Mouse (Mus musculus) forebrain, embryonic 16.5 days (tissue): ENCODE results near the gene Mast4. TPM values are rescaled to one million over a fixed set of nuclear protein-coding genes. Genes with fewer than 3 reads are reported as not detected.

ENCODE experiments used
- ATAC-seq: fragments of 200-750 bp; cut with Nextera tagmentation; 2 replicates; pipeline ENCODE4 v1.8.0; 2017; ENCODE audit warnings: mild to moderate bottlenecking, moderate library complexity
- H3K27ac ChIP-seq: fragments of 300-500 bp; sonication (generic); 2 replicates; pipeline ENCODE4 v1.5.1; 2014; ENCODE audit warnings: low read length, control low read depth
- H3K27me3 ChIP-seq: fragments of 300-500 bp; sonication (generic); replicated peaks from 2 replicates; pipeline ENCODE4 v1.6.1; 2014; ENCODE audit warnings: low read length; ENCODE audit not compliant: control insufficient read depth, insufficient read depth
- H3K36me3 ChIP-seq: fragments of 300-500 bp; sonication (generic); 2 replicates; pipeline ENCODE4 v1.6.1; 2014; ENCODE audit not compliant: control insufficient read depth, insufficient read depth
- H3K4me1 ChIP-seq: fragments of 300-500 bp; sonication (generic); replicated peaks from 2 replicates; pipeline ENCODE4 v1.6.1; 2014; ENCODE audit warnings: low read length; ENCODE audit not compliant: control insufficient read depth, insufficient read depth
- H3K4me2 ChIP-seq: fragments of 300-500 bp; sonication (generic); 2 replicates; pipeline ENCODE4 v1.6.1; 2014; ENCODE audit warnings: mild to moderate bottlenecking, low read length, control low read depth
- H3K4me3 ChIP-seq: fragments of 300-500 bp; sonication (generic); replicated peaks from 2 replicates; pipeline ENCODE4 v1.5.1; 2014; ENCODE audit warnings: mild to moderate bottlenecking, low read length, control low read depth
- H3K9ac ChIP-seq: fragments of 300-500 bp; sonication (generic); replicated peaks from 2 replicates; pipeline ENCODE4 v1.6.1; 2014; ENCODE audit warnings: low read depth, low read length, control low read depth
- H3K9me3 ChIP-seq: fragments of 300-500 bp; sonication (generic); 2 replicates; pipeline ENCODE4 v1.6.1; 2016; ENCODE audit warnings: low read length; ENCODE audit not compliant: control insufficient read depth
- WGBS: fragments of 180-500 bp; shearing (Covaris S2); extraction: QIAGEN DNeasy Blood & Tissue Kit; methylation state at CpG from one replicate; pipeline ENCODE4 v1.1.7; 2014; 5-methylcytosine and 5-hydroxymethylcytosine counted together
- polyA plus RNA-seq: library from polyadenylated mRNA; unstranded; fragments of >200 nt; fragmentation: Nextera tagmentation; extraction: Ambion mirVana; gene quantifications from 2 replicates; pipeline ENCODE4 v1.2.1, GENCODE M21; 2015

Mast4 gene
- polyA plus RNA-seq, 1 experiment from 2014 or later: 15.7 TPM

DNA sequence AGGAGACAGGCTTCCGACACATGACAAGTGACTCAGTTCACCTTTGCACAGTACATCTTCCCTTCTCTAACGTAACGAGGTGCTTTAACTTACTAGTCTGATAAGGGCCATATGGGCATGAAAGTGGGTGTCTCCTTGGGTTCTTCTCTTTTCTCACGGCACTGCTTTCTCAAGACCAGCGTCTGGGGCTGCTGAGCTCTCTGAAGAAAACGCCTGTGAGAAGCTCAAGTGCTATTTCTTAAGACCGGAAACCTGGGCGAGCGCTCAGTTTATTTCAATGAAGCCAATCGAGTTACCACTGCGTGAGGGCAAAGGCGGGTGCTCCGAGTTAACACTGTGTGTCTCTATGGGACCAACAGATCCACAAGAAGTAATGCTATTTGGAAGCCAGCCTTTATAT, 8.1 kb downstream of the Mast4 start:
- ATAC-seq: no peak
- Histone ChIP-seq H3K27me3 (no peaks in the 10 kb centered on the region), H3K4me3 (no peak overlapping the region), H3K9ac (no peak overlapping the region), H3K36me3 (no peaks in the 10 kb centered on the region), H3K9me3 (peaks cover 2% of the 10 kb centered on the region; the same call in 1 of the 2 replicates), H3K4me1 (no peaks in the 10 kb centered on the region), H3K27ac (no peak overlapping the region), H3K4me2 (no peak overlapping the region)
- WGBS: 91% methylated on average over 13 of the region's 13 CpGs

DNA sequence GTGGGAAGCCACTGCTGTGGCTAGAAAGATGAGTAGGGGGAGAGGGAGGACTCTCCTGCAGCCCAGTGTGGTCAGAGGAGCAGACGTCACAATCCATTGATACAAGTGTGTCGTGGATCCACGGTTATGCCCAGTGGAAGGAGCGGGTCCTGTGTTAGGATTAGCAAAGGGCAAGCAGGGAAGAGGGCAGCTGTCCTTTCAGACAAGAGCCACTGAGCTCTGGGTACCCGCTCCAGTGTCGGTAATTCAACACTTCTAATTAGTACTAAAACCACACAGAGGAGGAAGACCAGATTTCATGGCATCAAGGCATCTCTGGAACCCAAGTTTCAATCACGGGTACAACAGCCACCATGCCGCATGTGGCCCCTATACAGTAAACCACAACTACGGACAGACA, 14.4 kb downstream of the Mast4 start:
- ATAC-seq: no peak
- WGBS: 83% methylated on average over 9 of the region's 9 CpGs

DNA sequence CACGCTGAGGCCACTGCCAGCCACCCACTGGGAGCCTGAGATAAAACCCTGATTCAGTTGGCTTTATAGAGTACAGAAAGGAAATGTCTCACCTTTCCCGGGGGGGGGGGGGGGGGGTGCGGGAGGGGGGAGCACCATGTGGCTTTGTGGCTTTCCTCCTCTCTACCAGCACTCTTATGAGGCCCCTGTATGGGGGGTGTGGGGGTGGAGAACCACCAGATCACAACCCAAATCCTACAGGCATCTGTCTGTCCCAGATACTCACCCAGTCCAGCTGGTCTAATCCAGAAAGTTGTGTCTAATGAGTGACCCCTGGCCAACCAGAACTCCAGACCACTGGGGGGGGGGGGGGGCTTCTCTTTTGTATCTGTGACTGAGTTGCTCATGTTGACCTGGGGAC, 15.0 kb downstream of the Mast4 start:
- Histone ChIP-seq H3K36me3 (no peaks in the 10 kb centered on the region), H3K9ac (no peak overlapping the region), H3K4me3 (no peak overlapping the region), H3K4me1 (no peaks in the 10 kb centered on the region), H3K4me2 (no peak overlapping the region), H3K27me3 (no peaks in the 10 kb centered on the region), H3K27ac (no peak overlapping the region), H3K9me3 (peaks cover 2% of the 10 kb centered on the region; the same call in 1 of the 2 replicates)
- no peak for ATAC-seq
- 12% methylated on average over 2 of the region's 3 CpGs for WGBS

More for the DNA sequence above, 14.4 kb downstream of the Mast4 start:
- no peak overlapping the region for H3K4me2 ChIP-seq
- H3K27ac ChIP-seq: no peak overlapping the region
- H3K27me3 ChIP-seq: no peaks in the 10 kb centered on the region
- H3K4me3 ChIP-seq: no peak overlapping the region
- H3K4me1 ChIP-seq: no peaks in the 10 kb centered on the region
- H3K9me3 ChIP-seq: peaks cover 2% of the 10 kb centered on the region; the same call in 1 of the 2 replicates
- no peaks in the 10 kb centered on the region for H3K36me3 ChIP-seq
- no peak overlapping the region for H3K9ac ChIP-seq

DNA sequence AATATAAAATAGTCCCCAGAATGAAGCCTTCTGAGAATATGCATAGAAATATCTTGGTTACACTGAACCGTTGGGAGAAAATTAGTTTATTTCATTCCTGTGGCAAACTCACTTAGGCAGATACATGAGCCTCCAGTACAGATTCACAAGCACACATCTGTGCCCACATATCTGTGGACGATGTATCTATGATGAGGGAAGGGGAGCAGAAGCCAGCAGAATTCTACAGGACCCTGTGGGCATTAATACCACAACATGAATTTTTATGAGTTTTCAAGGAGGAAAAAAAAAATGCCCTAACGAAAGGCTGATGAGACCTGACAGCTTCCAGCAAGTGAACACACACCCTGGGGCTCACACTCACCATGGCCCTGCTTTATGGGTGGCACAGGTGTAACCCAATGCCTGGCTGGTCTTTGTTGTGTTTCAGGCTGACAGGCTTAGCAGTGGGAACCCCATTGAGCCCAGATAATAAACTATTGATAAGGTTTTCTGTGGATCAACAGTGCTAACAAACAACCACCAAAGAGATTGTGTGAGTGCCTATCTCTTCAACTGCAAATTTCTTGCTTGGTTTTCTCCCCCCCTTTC, 17.4 kb downstream of the Mast4 start:
- 42% methylated on average over 3 of the region's 3 CpGs for WGBS
- ATAC-seq: no peak
- H3K4me3 ChIP-seq: no peak overlapping the region

DNA sequence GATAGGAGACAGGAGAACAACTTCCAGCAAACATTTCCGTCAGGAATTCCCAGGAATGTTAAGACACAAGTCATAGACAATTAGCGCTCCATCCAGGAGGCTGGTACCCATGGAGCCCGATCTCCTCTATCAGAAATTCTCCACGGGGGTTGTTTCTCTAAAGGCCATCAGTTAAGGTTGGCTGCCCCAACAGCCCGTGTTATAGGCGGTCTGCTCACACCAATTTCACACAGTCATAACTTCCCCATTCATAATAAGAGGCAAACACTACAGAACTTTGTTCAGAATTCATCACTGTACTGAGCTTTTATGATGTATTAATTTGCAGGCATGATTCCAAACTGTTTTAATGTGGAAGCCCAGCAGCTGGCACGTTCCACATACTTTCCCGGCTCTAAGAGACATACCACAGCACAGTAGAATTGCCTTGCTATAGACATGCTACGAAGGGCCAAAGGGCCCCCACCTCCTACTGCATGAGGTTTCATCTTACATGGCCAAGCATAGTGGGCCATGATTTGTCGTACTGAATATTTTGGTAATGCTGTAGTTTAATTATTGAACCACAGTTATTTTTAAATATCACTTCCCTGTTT, 19.1 kb downstream of the Mast4 start:
- H3K36me3 ChIP-seq: no peaks in the 10 kb centered on the region
- no peak overlapping the region for H3K27ac ChIP-seq
- H3K9ac ChIP-seq: no peak overlapping the region
- no peaks in the 10 kb centered on the region for H3K4me1 ChIP-seq
- no peak; the same call in 1 of the 2 replicates for ATAC-seq
- no peaks in the 10 kb centered on the region for H3K27me3 ChIP-seq
- no peak overlapping the region for H3K4me3 ChIP-seq
- H3K4me2 ChIP-seq: no peak overlapping the region
- WGBS: 36% methylated on average over 10 of the region's 10 CpGs
- H3K9me3 ChIP-seq: no peaks in the 10 kb centered on the region

More for the DNA sequence above, 17.4 kb downstream of the Mast4 start:
- no peaks in the 10 kb centered on the region for H3K9me3 ChIP-seq
- no peak overlapping the region for H3K9ac ChIP-seq
- H3K27ac ChIP-seq: no peak overlapping the region
- no peak overlapping the region for H3K4me2 ChIP-seq
- no peaks in the 10 kb centered on the region for H3K36me3 ChIP-seq
- no peaks in the 10 kb centered on the region for H3K4me1 ChIP-seq
- H3K27me3 ChIP-seq: no peaks in the 10 kb centered on the region

DNA sequence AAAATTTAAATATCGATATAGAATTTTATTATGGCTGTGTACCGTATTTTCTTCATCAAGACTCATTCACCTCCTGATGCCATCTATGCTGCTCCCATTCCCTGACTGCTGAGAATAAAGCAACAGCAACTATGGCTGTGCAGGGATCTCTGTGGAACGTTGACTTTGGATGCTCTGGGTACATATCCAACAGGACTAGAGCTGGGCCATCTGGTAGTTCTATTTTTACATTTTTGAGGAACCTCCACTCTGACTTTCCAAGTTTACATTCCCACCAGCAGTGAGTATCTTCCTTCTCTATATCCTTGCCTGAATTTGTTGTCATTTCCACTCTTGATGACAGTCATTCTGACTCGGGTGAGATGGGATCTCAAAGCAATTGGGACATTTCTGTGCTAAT, 26.0 kb downstream of the Mast4 start:
- Histone ChIP-seq H3K4me3 (no peak overlapping the region), H3K9ac (no peak overlapping the region), H3K27ac (no peak overlapping the region), H3K36me3 (no peaks in the 10 kb centered on the region), H3K9me3 (no peaks in the 10 kb centered on the region), H3K27me3 (no peaks in the 10 kb centered on the region), H3K4me2 (no peak overlapping the region), H3K4me1 (no peaks in the 10 kb centered on the region)
- no peak for ATAC-seq
- 92% methylated on average over 4 of the region's 4 CpGs for WGBS

DNA sequence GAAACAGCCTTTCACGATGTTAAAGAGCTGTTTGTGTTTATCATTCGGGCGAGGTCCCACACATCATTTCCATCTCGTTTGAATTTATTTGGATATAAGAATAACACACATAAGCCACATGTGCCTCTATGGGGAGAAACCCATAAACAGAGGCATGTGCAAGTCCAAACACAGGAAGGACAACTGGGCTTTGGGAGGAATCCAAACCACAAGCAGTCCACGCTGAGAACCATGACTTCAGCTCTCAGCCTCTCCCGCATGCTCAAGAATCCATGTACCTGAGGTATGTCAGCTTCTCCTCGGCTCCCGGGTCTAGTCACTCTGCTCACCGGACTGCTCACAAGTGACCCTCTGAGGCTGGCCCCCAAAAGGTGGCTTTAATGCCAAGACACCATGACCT, 30.5 kb downstream of the Mast4 start:
- no peak overlapping the region for H3K9ac ChIP-seq
- H3K4me2 ChIP-seq: no peak overlapping the region
- WGBS: 87% methylated on average over 9 of the region's 9 CpGs
- ATAC-seq: no peak
- no peaks in the 10 kb centered on the region for H3K4me1 ChIP-seq
- no peaks in the 10 kb centered on the region for H3K9me3 ChIP-seq
- no peaks in the 10 kb centered on the region for H3K27me3 ChIP-seq
- H3K27ac ChIP-seq: no peak overlapping the region
- no peak overlapping the region for H3K4me3 ChIP-seq
- no peaks in the 10 kb centered on the region for H3K36me3 ChIP-seq

DNA sequence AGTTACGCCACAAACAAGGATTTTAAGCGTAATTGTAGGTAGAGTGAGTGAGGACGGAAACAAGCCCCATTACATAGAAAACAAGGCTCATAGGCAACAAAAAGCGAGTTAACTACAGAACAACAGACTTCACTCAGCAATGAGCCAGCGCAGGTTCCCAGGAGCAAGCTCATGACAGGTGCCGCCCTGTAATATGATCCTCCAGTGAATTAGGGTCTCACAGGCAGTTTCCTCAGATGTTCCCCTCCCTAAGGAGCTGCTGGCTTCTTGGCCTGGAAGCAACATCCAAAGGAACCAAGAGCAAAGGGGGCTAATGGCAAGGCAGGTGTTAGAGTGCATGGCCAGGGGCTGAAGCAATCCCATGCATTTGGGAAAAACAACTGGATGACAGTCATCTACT, 31.8 kb downstream of the Mast4 start:
- no peak for ATAC-seq
- H3K4me2 ChIP-seq: no peak overlapping the region
- no peak overlapping the region for H3K27ac ChIP-seq
- H3K4me3 ChIP-seq: no peak overlapping the region
- 52% methylated on average over 6 of the region's 6 CpGs for WGBS
- no peak overlapping the region for H3K9ac ChIP-seq
- H3K36me3 ChIP-seq: no peaks in the 10 kb centered on the region
- no peaks in the 10 kb centered on the region for H3K27me3 ChIP-seq
- no peaks in the 10 kb centered on the region for H3K9me3 ChIP-seq
- H3K4me1 ChIP-seq: no peaks in the 10 kb centered on the region

DNA sequence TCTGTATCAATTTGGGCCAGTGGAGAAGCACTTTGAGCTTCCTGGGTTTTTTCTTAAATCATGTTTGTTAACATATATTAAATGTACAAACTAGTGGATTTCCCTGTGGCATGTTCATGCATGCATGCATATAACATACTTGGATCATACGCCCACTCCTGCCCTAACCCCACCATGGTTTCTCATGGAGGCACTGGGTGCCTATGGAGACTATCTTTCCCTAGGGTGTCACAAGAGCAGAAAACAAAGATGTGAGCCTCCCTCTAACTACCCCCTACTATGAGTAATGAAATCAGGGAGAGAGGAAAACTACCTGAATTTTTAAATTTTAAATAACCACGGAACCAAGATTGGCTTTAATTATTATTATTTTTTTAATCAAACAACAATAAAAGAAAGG, 32.2 kb downstream of the Mast4 start:
- H3K4me2 ChIP-seq: no peak overlapping the region
- H3K9ac ChIP-seq: no peak overlapping the region
- H3K36me3 ChIP-seq: no peaks in the 10 kb centered on the region
- WGBS: 97% methylated on average over 2 of the region's 2 CpGs
- no peak overlapping the region for H3K4me3 ChIP-seq
- H3K9me3 ChIP-seq: no peaks in the 10 kb centered on the region
- no peak overlapping the region for H3K27ac ChIP-seq
- ATAC-seq: no peak
- H3K27me3 ChIP-seq: no peaks in the 10 kb centered on the region
- no peaks in the 10 kb centered on the region for H3K4me1 ChIP-seq

DNA sequence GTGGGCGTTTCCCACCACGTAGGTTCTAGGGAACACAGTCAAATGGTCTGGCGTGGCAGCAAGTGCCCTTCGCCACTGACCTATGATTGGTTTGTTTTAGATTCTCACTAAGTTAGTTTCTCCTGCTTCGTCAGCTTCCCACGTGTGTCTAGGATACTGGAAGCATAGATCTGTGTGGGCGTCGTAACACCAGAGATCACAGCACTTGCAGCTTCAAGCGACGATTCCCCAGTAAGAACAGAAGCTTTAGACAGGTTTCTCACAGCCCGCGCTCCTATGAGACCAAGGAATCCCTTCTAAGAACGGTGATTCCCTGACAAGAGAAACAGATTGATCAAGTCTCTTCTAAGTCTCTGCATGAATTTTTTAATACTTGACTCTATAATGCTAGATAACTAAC, 39.9 kb downstream of the Mast4 start:
- 93% methylated on average over 13 of the region's 13 CpGs for WGBS
- Histone ChIP-seq H3K27ac (no peak overlapping the region), H3K27me3 (no peaks in the 10 kb centered on the region), H3K4me3 (no peak overlapping the region), H3K9me3 (no peaks in the 10 kb centered on the region), H3K36me3 (no peaks in the 10 kb centered on the region), H3K4me1 (no peaks in the 10 kb centered on the region), H3K4me2 (no peak overlapping the region), H3K9ac (no peak overlapping the region)
- no peak for ATAC-seq
